Mouse (Mus musculus) erythroblast, embryonic 14.5 days (primary cell): ENCODE measurements around the gene Tmem156. TPM values are rescaled to one million over a fixed set of nuclear protein-coding genes. Genes with fewer than 3 reads are reported as not detected.

Experiments used
- H3K27me3 ChIP-seq: 2 replicates; pipeline ENCODE4 v1.6.1; 2012; ENCODE audit warnings: inconsistent platforms; ENCODE audit not compliant: control insufficient read depth
- H3K36me3 ChIP-seq: 2 replicates; pipeline ENCODE4 v1.6.1; 2012; ENCODE audit warnings: mild to moderate bottlenecking, inconsistent platforms; ENCODE audit not compliant: control insufficient read depth
- H3K4me1 ChIP-seq: 2 replicates; pipeline ENCODE4 v1.6.1; 2012; ENCODE audit warnings: inconsistent platforms; ENCODE audit not compliant: control insufficient read depth
- H3K4me3 ChIP-seq: replicated peaks from 2 replicates; pipeline ENCODE3; 2012; ENCODE audit warnings: moderate library complexity, mild to moderate bottlenecking, inconsistent platforms
- H3K9me3 ChIP-seq: 2 replicates; pipeline ENCODE4 v1.6.1; 2012; ENCODE audit warnings: low read length, inconsistent platforms, mixed read lengths; ENCODE audit not compliant: control insufficient read depth
- GATA1 ChIP-seq: IDR thresholded peaks from 2 replicates; pipeline ENCODE4 v1.6.1; 2012; ENCODE audit warnings: low read length, inconsistent platforms, mixed read lengths
- TAL1 ChIP-seq: IDR thresholded peaks from 3 replicates; pipeline ENCODE4 v1.6.1; 2012; ENCODE audit warnings: low read length, inconsistent platforms, mixed read lengths
- polyA plus RNA-seq: library from polyadenylated mRNA; stranded (reverse); fragments of >175 nt; gene quantifications from 2 replicates; pipeline ENCODE4 v1.2.3, GENCODE M21; 2012

Tmem156 gene
- polyA plus RNA-seq, 1 experiment = not detected

- Histone ChIP-seq H3K9me3 (no peaks in the 10 kb centered on the region), H3K36me3 (no peaks in the 10 kb centered on the region), H3K4me1 (no peaks in the 10 kb centered on the region), H3K4me3 (no peak overlapping the region), H3K27me3 (no peaks in the 10 kb centered on the region)
- no peak for TF ChIP-seq TAL1
- no peak for TF ChIP-seq GATA1
Measured at GRCm38 (mm10) chr5:65043407-65043895, 48.5 kb downstream of the Tmem156 start.

- no peak overlapping the region for H3K4me3 ChIP-seq
- H3K36me3 ChIP-seq = no peaks in the 10 kb centered on the region; the same call in 1 of the 2 replicates
- TF ChIP-seq GATA1 (no peak), TAL1 (no peak)
- no peaks in the 10 kb centered on the region for H3K4me1 ChIP-seq
- no peaks in the 10 kb centered on the region for H3K27me3 ChIP-seq
- H3K9me3 ChIP-seq = no peaks in the 10 kb centered on the region
Measured at GRCm38 (mm10) chr5:65040463-65040862, 51.5 kb downstream of the Tmem156 start.

- H3K4me1 ChIP-seq = no peaks in the 10 kb centered on the region
- no peaks in the 10 kb centered on the region for H3K9me3 ChIP-seq
- no peak overlapping the region for H3K4me3 ChIP-seq
- no peaks in the 10 kb centered on the region for H3K27me3 ChIP-seq
- no peaks in the 10 kb centered on the region; the same call in 1 of the 2 replicates for H3K36me3 ChIP-seq
- TF ChIP-seq GATA1 = no peak
Measured at GRCm38 (mm10) chr5:65038811-65039571, 52.9 kb downstream of the Tmem156 start.

- Histone ChIP-seq H3K27me3 (no peaks in the 10 kb centered on the region), H3K4me3 (no peak overlapping the region), H3K4me1 (no peaks in the 10 kb centered on the region), H3K9me3 (no peaks in the 10 kb centered on the region), H3K36me3 (no peaks in the 10 kb centered on the region; the same call in 1 of the 2 replicates)
- TF ChIP-seq GATA1 (no peak), TAL1 (no peak)
Measured at GRCm38 (mm10) chr5:65038305-65038704, 53.6 kb downstream of the Tmem156 start.

- Histone ChIP-seq H3K4me3 (no peak overlapping the region), H3K36me3 (peaks cover 2% of the 10 kb centered on the region; the same call in 1 of the 2 replicates)
- TF ChIP-seq GATA1 = no peak
- TF ChIP-seq TAL1 = no peak
Measured at GRCm38 (mm10) chr5:65036597-65036996, 55.3 kb downstream of the Tmem156 start.

GRCm38 (mm10) chr5:65028019-65028418, 63.9 kb downstream of the Tmem156 start:
- no peaks in the 10 kb centered on the region for H3K27me3 ChIP-seq
- TF ChIP-seq TAL1 = no peak
- TF ChIP-seq GATA1 = no peak
- H3K4me3 ChIP-seq = no peak overlapping the region
- H3K9me3 ChIP-seq = no peaks in the 10 kb centered on the region
- peaks cover 10% of the 10 kb centered on the region; the same call in 1 of the 2 replicates for H3K36me3 ChIP-seq
- no peaks in the 10 kb centered on the region for H3K4me1 ChIP-seq

More at GRCm38 (mm10) chr5:65036597-65036996, 55.3 kb downstream of the Tmem156 start:
- Histone ChIP-seq H3K27me3 (no peaks in the 10 kb centered on the region), H3K4me1 (no peaks in the 10 kb centered on the region), H3K9me3 (no peaks in the 10 kb centered on the region)

- H3K36me3 ChIP-seq = peaks cover 13% of the 10 kb centered on the region; the same call in 1 of the 2 replicates
- H3K27me3 ChIP-seq = no peaks in the 10 kb centered on the region
- no peak overlapping the region for H3K4me3 ChIP-seq
- no peaks in the 10 kb centered on the region for H3K4me1 ChIP-seq
- peaks cover 3% of the 10 kb centered on the region; the same call in 1 of the 2 replicates for H3K9me3 ChIP-seq
- no peak for TF ChIP-seq TAL1
- TF ChIP-seq GATA1 = no peak
Measured at GRCm38 (mm10) chr5:65026776-65027175, 65.2 kb downstream of the Tmem156 start.

- H3K9me3 ChIP-seq = peaks cover 3% of the 10 kb centered on the region; the same call in 1 of the 2 replicates
- peaks cover 12% of the 10 kb centered on the region; the same call in 1 of the 2 replicates for H3K36me3 ChIP-seq
- H3K27me3 ChIP-seq = no peaks in the 10 kb centered on the region
- no peak overlapping the region for H3K4me3 ChIP-seq
- TF ChIP-seq TAL1 (no peak), GATA1 (no peak)
- no peaks in the 10 kb centered on the region for H3K4me1 ChIP-seq
Measured at GRCm38 (mm10) chr5:65025916-65026315, 66.0 kb downstream of the Tmem156 start.

- Histone ChIP-seq H3K9me3 (peaks cover 3% of the 10 kb centered on the region; the same call in 1 of the 2 replicates), H3K27me3 (no peaks in the 10 kb centered on the region), H3K4me3 (no peak overlapping the region), H3K4me1 (no peaks in the 10 kb centered on the region), H3K36me3 (peaks cover 8% of the 10 kb centered on the region; the same call in 1 of the 2 replicates)
- TF ChIP-seq TAL1 (no peak), GATA1 (no peak)
Measured at GRCm38 (mm10) chr5:65024641-65025040, 67.3 kb downstream of the Tmem156 start.

- Histone ChIP-seq H3K4me3 (no peak overlapping the region), H3K9me3 (peaks cover 3% of the 10 kb centered on the region; the same call in 1 of the 2 replicates), H3K27me3 (no peaks in the 10 kb centered on the region), H3K4me1 (no peaks in the 10 kb centered on the region), H3K36me3 (peaks cover 8% of the 10 kb centered on the region; the same call in 1 of the 2 replicates)
- TF ChIP-seq GATA1 (no peak), TAL1 (no peak)
Measured at GRCm38 (mm10) chr5:65022006-65022405, 69.9 kb downstream of the Tmem156 start.
